Mouse (Mus musculus): ENCODE measurements at regions not wholly inside any gene's neighbourhood (a gene's known extent, or its start where the extent isn't known, plus 50 kb on each side); places are given as distances from the start of the nearest gene placed in this dataset.

GRCm38 (mm10) chr13:45301191-45301905 is 88.2 kb upstream of the Mylip start:
- TF ChIP-seq POLR2A (IDR thresholded peaks at IDR 0.05; ENCODE audit: low read depth, low read length) (no peak), CTCF (IDR thresholded peaks at IDR 0.05; ENCODE audit: extremely low read depth, insufficient read length, insufficient replicate concordance, low read depth, low read length) (no peak)

Data from small intestine, adult 2 months (tissue).